10 mouse cellular contexts compared by ENCODE assay signal in genomic region chr6:77650127-77650526, GRCm38 (mm10).
DNase-seq lines count a peak whose midpoint lies in the region; ATAC-seq and TF ChIP-seq lines count a peak whose summit lies in the region.
"Had no signal": no experiment of that assay in that cellular context is flagged by ENCODE, and none has a peak within 500 bp of the region (broad histone marks: within the 10 kb centered on the region; RNA-seq: fewer than 3 reads in every experiment).

No protein-coding gene starts in this region.

- no peaks in the 10 kb centered on the region for H3K36me3 ChIP-seq in hindbrain, embryonic 10.5 days
- H3K36me3 ChIP-seq in neural tube, embryonic 14.5 days (ENCODE audit: control insufficient read depth, insufficient read depth, low read length) = no peaks in the 10 kb centered on the region
- H3K36me3 ChIP-seq: stomach, embryonic 15.5 days had no signal

- H3K27me3 ChIP-seq in Patski = no peaks in the 10 kb centered on the region
- H3K27me3 ChIP-seq in hindbrain, embryonic 10.5 days (ENCODE audit: insufficient read depth, poor library complexity, severe bottlenecking) = no peaks in the 10 kb centered on the region
- H3K27me3 ChIP-seq in neural tube, embryonic 14.5 days (ENCODE audit: control insufficient read depth, insufficient read depth, low read length) = no peaks in the 10 kb centered on the region
- H3K27me3 ChIP-seq: CH12.LX; stomach, embryonic 15.5 days had no signal

- peak; percentile 51 for TF ChIP-seq CTCF in Patski (IDR thresholded peaks at IDR 0.05)

- POLR2A ChIA-PET in Patski (lab: Charles Lee) = no interaction called here

- 13% methylated on average over 6 of the region's 6 CpGs for WGBS in hindbrain, embryonic 10.5 days
- 13% methylated on average over 6 of the region's 6 CpGs for WGBS in neural tube, embryonic 14.5 days

- H3K4me1 ChIP-seq in hindbrain, embryonic 10.5 days (replicated peaks) = 0 out of 2 replicates have a peak, but pooled peaks cover 8% of the 10 kb centered on the region
- no peaks in the 10 kb centered on the region for H3K4me1 ChIP-seq in neural tube, embryonic 14.5 days (ENCODE audit: control insufficient read depth, insufficient read depth, low read length)
- H3K4me1 ChIP-seq: stomach, embryonic 15.5 days had no signal

- no peak overlapping the region for H3K4me3 ChIP-seq in hindbrain, embryonic 10.5 days
- H3K4me3 ChIP-seq in neural tube, embryonic 14.5 days (ENCODE audit: low read depth, low read length) = no peak overlapping the region
- H3K4me3 ChIP-seq: stomach, embryonic 15.5 days had no signal

- in situ Hi-C loops in Patski (cut with MboI; ENCODE audit: low pct_unique_long_range_greater_than_20kb) = no loop called here

- H3K9me3 ChIP-seq in hindbrain, embryonic 10.5 days = no peaks in the 10 kb centered on the region
- H3K9me3 ChIP-seq in neural tube, embryonic 14.5 days (ENCODE audit: control insufficient read depth, low read length) = no peaks in the 10 kb centered on the region
- H3K9me3 ChIP-seq: stomach, embryonic 15.5 days had no signal

- no peak overlapping the region for H3K9ac ChIP-seq in neural tube, embryonic 14.5 days (replicated peaks; ENCODE audit: low read depth, low read length)
- H3K9ac ChIP-seq: stomach, embryonic 15.5 days had no signal

- intact Hi-C loops in heart, postnatal 10 days (cut with DNase I) = loop anchor here (5.0 kb wide), 1 partner anchor 187 kb away; no protein-coding TSS in a partner anchor

- ATAC-seq in Patski = no peak
- ATAC-seq in neural tube, embryonic 14.5 days (ENCODE audit: low read depth) = peak; percentile 63

- CTCF ChIA-PET in Patski (lab: Charles Lee) = no interaction called here

- H3K4me2 ChIP-seq in neural tube, embryonic 14.5 days (ENCODE audit: low read depth, low read length) = no peak overlapping the region
- H3K4me2 ChIP-seq: stomach, embryonic 15.5 days had no signal

- peak; percentile 24 to 45 for DNase-seq in heart, postnatal 10 days
- DNase-seq in heart, adult 8-10 months (ENCODE audit: low spot score) = no peak
- DNase-seq in Patski (ENCODE audit: low read depth, low spot score) = no peak
- DNase-seq in cerebellum, postnatal 25 days = peak; percentile 45 to 72
- peak; percentile 64 for DNase-seq in hindbrain, embryonic 10.5 days (ENCODE audit: low spot score)
- peak; percentile 70 to 77 for DNase-seq in left cerebral cortex, adult 18-20 months (ENCODE audit: low spot score in 2 of 2)
- no peak for DNase-seq in T-cell, adult 2 months (ENCODE audit: low spot score)

- 0 out of 2 replicates have a peak overlapping the region, but pooled peaks have one; percentile 29 for H3K27ac ChIP-seq in hindbrain, embryonic 10.5 days
- H3K27ac ChIP-seq in neural tube, embryonic 14.5 days (ENCODE audit: low read depth, low read length) = no peak overlapping the region
- H3K27ac ChIP-seq: stomach, embryonic 15.5 days had no signal

Comparison
In these comparisons a context has a peak if more than half of its experiments do, and no peak if none do; other contexts are left out.
1. DNase-seq: peak in heart, postnatal 10 days (2 of 2), cerebellum, postnatal 25 days (2 of 2), hindbrain, embryonic 10.5 days (single experiment) and left cerebral cortex, adult 18-20 months (2 of 2); none in heart, adult 8-10 months (single experiment), Patski (single experiment) and T-cell, adult 2 months (single experiment).